Mouse (Mus musculus): ENCODE data around the gene Pak3. TPM values are rescaled to one million over a fixed set of nuclear protein-coding genes. Genes with fewer than 3 reads are reported as not detected.

The Pak3 gene
- polyA plus RNA-seq, 1 experiment from 2014 or later, result 1.3 TPM

GRCm38 (mm10) chrX:143818961-143819360, 300.6 kb downstream of the Pak3 start:
- H3K9me3 ChIP-seq (ENCODE audit: low read length), result no peaks in the 10 kb centered on the region
- TF ChIP-seq CTCF (IDR thresholded peaks at IDR 0.05) (peak; percentile 30; the same call in 1 of the 2 replicates), EP300 (IDR thresholded peaks at IDR 0.05) (no peak)
- DNase-seq (ENCODE audit: low spot score) (no peak), ATAC-seq (no peak)
- H3K36me3 ChIP-seq (ENCODE audit: insufficient read depth, low read length), result no peaks in the 10 kb centered on the region
- WGBS, result 95% methylated on average over 2 of the region's 2 CpGs
- H3K4me1 ChIP-seq (ENCODE audit: insufficient read depth, low read depth, low read length), result no peaks in the 10 kb centered on the region
- H3K4me2 ChIP-seq (replicated peaks; ENCODE audit: low read depth, low read length), result no peak overlapping the region
- H3K27me3 ChIP-seq (replicated peaks; ENCODE audit: insufficient read depth, low read length), result no peaks in the 10 kb centered on the region
- H3K27ac ChIP-seq (ENCODE audit: low read length), result no peak overlapping the region
- H3K4me3 ChIP-seq (ENCODE audit: low read depth, low read length), result no peak overlapping the region
- H3K9ac ChIP-seq (replicated peaks; ENCODE audit: low read depth), result no peak overlapping the region

DNA sequence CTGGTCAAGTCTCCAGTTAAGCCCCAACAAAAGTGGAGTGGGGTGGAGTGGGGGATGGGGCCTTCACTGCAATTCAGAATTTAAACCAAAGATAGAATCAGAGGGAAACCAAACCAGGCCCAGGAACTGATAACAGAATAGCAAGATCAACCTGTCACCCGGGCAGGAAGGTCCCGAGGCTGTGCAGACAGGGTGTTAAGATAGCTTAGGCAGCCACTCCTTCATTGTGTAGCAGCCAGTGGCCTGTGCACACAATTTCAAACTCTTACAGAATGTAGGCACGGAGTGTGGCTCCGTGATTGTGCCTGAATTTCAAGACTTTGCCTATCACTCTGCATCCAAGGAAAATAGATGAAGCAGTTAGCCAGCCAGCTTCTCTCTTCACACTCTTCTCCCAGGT, 308.1 kb downstream of the Pak3 start:
- H3K27me3 ChIP-seq (replicated peaks; ENCODE audit: insufficient read depth, low read length), result no peaks in the 10 kb centered on the region
- H3K9ac ChIP-seq (replicated peaks; ENCODE audit: low read depth), result no peak overlapping the region
- ATAC-seq (no peak), DNase-seq (ENCODE audit: low spot score) (no peak)
- H3K36me3 ChIP-seq (ENCODE audit: insufficient read depth, low read length), result no peaks in the 10 kb centered on the region
- no peaks in the 10 kb centered on the region for H3K9me3 ChIP-seq (ENCODE audit: low read length)
- WGBS, result 27% methylated on average over 4 of the region's 4 CpGs
- peak overlapping the region; percentile 47 for H3K4me2 ChIP-seq (replicated peaks; ENCODE audit: low read depth, low read length)
- no peak overlapping the region for H3K27ac ChIP-seq (ENCODE audit: low read length)
- TF ChIP-seq EP300 (IDR thresholded peaks at IDR 0.05) (no peak), CTCF (IDR thresholded peaks at IDR 0.05) (no peak)
- H3K4me3 ChIP-seq (ENCODE audit: low read depth, low read length), result peak overlapping the region; percentile 15
- no peaks in the 10 kb centered on the region for H3K4me1 ChIP-seq (ENCODE audit: insufficient read depth, low read depth, low read length)

DNA sequence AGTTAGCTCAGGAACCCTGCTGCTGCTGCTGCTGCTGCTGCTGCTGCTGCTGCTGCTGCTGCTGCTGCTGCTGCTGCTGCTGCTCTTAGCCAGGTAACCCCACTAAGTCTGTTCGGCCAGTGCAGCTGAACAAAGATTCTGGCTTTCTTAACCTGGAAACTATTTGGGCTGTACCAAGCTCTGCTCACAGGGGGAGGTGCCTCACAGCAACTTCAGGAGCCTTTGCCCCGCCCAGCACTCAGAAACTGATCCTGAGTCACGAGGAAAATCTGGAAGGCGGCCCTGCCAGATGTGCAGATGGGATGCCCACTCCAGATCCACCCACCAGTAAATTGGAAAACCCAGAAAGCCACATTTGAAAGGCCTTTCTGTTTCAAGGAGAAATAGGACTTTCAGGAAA, 308.8 kb downstream of the Pak3 start, which contains the start of gene Capn6:
TSS of gene Capn6 (minus strand) at position 203 of the 400 bp plus-strand sequence.
- Histone ChIP-seq H3K27ac (ENCODE audit: low read length) (no peak within 1 kb of the TSS), H3K4me1 (ENCODE audit: insufficient read depth, low read depth, low read length) (no peaks in the 10 kb centered on the region), H3K27me3 (replicated peaks; ENCODE audit: insufficient read depth, low read length) (no peaks in the 10 kb centered on the region), H3K36me3 (ENCODE audit: insufficient read depth, low read length) (no peaks in the 10 kb centered on the region), H3K9ac (replicated peaks; ENCODE audit: low read depth) (no peak within 1 kb of the TSS), H3K4me2 (replicated peaks; ENCODE audit: low read depth, low read length) (peak within 1 kb of the TSS; percentile 47), H3K9me3 (ENCODE audit: low read length) (no peaks in the 10 kb centered on the region), H3K4me3 (ENCODE audit: low read depth, low read length) (peak within 1 kb of the TSS; percentile 15)
- ATAC-seq, result peak; percentile 67
- TF ChIP-seq CTCF (IDR thresholded peaks at IDR 0.05), result no peak
- no peak for TF ChIP-seq EP300 (IDR thresholded peaks at IDR 0.05)
- peak; percentile 59 for DNase-seq (ENCODE audit: low spot score)
- WGBS, result 24% methylated on average over 4 of the region's 4 CpGs

- Histone ChIP-seq H3K9me3 (ENCODE audit: low read length) (no peaks in the 10 kb centered on the region), H3K4me3 (ENCODE audit: low read depth, low read length) (no peak overlapping the region), H3K4me1 (ENCODE audit: insufficient read depth, low read depth, low read length) (no peaks in the 10 kb centered on the region), H3K36me3 (ENCODE audit: insufficient read depth, low read length) (no peaks in the 10 kb centered on the region), H3K4me2 (replicated peaks; ENCODE audit: low read depth, low read length) (no peak overlapping the region), H3K27ac (ENCODE audit: low read length) (no peak overlapping the region), H3K9ac (replicated peaks; ENCODE audit: low read depth) (no peak overlapping the region), H3K27me3 (replicated peaks; ENCODE audit: insufficient read depth, low read length) (no peaks in the 10 kb centered on the region)
- ATAC-seq (no peak), DNase-seq (ENCODE audit: low spot score) (no peak)
- no peak for TF ChIP-seq CTCF (IDR thresholded peaks at IDR 0.05)
- TF ChIP-seq EP300 (IDR thresholded peaks at IDR 0.05), result no peak
- 64% methylated on average over 3 of the region's 3 CpGs for WGBS
These were observed 328.2 kb downstream of the Pak3 start for GRCm38 (mm10) chrX:143846637-143847036.

Small RNA genes lying within 50 kb of the gene (microRNA-seq; reads per million reads assigned to microRNA genes)
- not detected for gene Gm47298

Other genes starting within 250 kb of the Pak3 start
- 0.14 and 0.20 TPM in 2 replicates for gene Chrdl1, start 124.3 kb upstream of the Pak3 start, polyA plus RNA-seq (2015; fragmentation: Nextera tagmentation; extraction: Ambion mirVana)